Mouse (Mus musculus) heart, adult 2 months (tissue): ENCODE data around the gene B3gat1. TPM values are rescaled to one million over a fixed set of nuclear protein-coding genes. Genes with fewer than 3 reads are reported as not detected.

Experiments
- DNase-seq, 2 experiments: peaks; one replicate each; pipeline ENCODE4 v3.0.0; 2021
- H3K27ac ChIP-seq: fragments of 200-600 bp; 2 replicates; pipeline ENCODE4 v1.8.1; 2022
- H3K27me3 ChIP-seq: fragments of 200-500 bp; 2 replicates; pipeline ENCODE4 v1.6.1; 2012; ENCODE audit warnings: mild to moderate bottlenecking, low read length, inconsistent platforms, mixed read lengths; ENCODE audit not compliant: control insufficient read depth, insufficient read depth
- H3K36me3 ChIP-seq: fragments of 200-500 bp; 2 replicates; pipeline ENCODE4 v1.6.1; 2012; ENCODE audit warnings: low read length, inconsistent platforms; ENCODE audit not compliant: control insufficient read depth, insufficient read depth
- H3K4me1 ChIP-seq: fragments of 200-500 bp; 2 replicates; pipeline ENCODE4 v1.6.1; 2011; ENCODE audit warnings: low read length; ENCODE audit not compliant: control insufficient read depth, insufficient read depth
- H3K4me3 ChIP-seq: fragments of 200-600 bp; 2 replicates; pipeline ENCODE4 v1.8.1; 2022
- H3K79me2 ChIP-seq: fragments of 200-500 bp; replicated peaks from 2 replicates; pipeline ENCODE4 v1.6.1; 2012; ENCODE audit warnings: mild to moderate bottlenecking, inconsistent platforms, low read length, moderate library complexity, mixed read lengths; ENCODE audit not compliant: control insufficient read depth, insufficient read depth
- H3K9ac ChIP-seq: fragments of 200-500 bp; 2 replicates; pipeline ENCODE4 v1.6.1; 2012; ENCODE audit warnings: low read depth, mild to moderate bottlenecking, control low read depth, inconsistent platforms, low read length, mixed read lengths
- CTCF ChIP-seq: fragments of 200-600 bp; IDR thresholded peaks from 2 replicates; pipeline ENCODE4 v1.8.1; 2022; ENCODE audit warnings: antibody characterized with exemption, mild to moderate bottlenecking, moderate library complexity
- EP300 ChIP-seq: fragments of 200-500 bp; IDR thresholded peaks from 2 replicates; pipeline ENCODE4 v1.6.1; 2011; ENCODE audit warnings: low read depth, low read length, control low read depth; ENCODE audit not compliant: insufficient read depth
- POLR2A ChIP-seq: fragments of 200-500 bp; IDR thresholded peaks from 2 replicates; pipeline ENCODE4 v1.6.1; 2011; ENCODE audit warnings: mild to moderate bottlenecking, low read depth, low read length, control low read depth; ENCODE audit not compliant: insufficient read depth
- WGBS: fragments of 180-500 bp; shearing (Covaris S2); methylation state at CpG from one replicate; pipeline ENCODE4 v1.1.7; 2018; 5-methylcytosine and 5-hydroxymethylcytosine counted together
- intact Hi-C: fragments of 180-260 bp; cut with DNase I; formaldehyde crosslinking; loops from one replicate; pipeline ENCODE4 v1.15.1; 2025
- polyA plus RNA-seq: library from polyadenylated mRNA; depleted of rRNA; stranded (reverse); fragments of >200 nt; gene quantifications from 2 replicates; pipeline ENCODE4 v1.2.3, GENCODE M21; 2012
- total RNA-seq, 2 experiments: library from RNA; stranded (reverse); gene quantifications; 2 replicates each; pipeline ENCODE4 v1.2.3; 2021

The B3gat1 gene
- total and polyA plus RNA-seq, 3 experiments: not detected

DNA sequence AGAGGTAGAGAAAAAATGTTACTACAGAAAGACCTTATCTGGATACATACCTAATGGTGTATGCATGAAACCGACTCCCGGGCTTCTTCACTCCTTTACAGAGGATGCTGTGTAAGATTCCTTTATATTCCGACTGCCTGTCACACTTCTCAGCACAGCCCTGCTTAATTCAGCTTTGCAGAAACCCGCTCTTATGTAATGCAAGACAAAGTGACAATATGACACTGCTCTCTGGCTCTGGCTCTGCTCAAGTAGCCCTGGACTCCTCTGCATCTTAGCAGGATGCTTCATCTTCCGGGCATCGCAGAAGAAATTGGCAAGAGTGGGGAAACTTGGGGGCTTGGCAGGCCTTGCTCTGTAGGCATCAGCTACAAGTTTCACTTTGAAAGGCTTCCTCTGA lies 28.9 kb downstream of the B3gat1 start:
- no peak overlapping the region for H3K27ac ChIP-seq
- H3K9ac ChIP-seq: no peak overlapping the region
- H3K4me1 ChIP-seq: no peaks in the 10 kb centered on the region
- no peak for DNase-seq
- no peaks in the 10 kb centered on the region for H3K27me3 ChIP-seq
- intact Hi-C loops: loop anchor here (5.0 kb wide), 2 partner anchors 280 to 1070 kb away; no protein-coding TSS in a partner anchor
- no peaks in the 10 kb centered on the region for H3K36me3 ChIP-seq
- TF ChIP-seq POLR2A (no peak), CTCF (no peak), EP300 (no peak)
- no peak overlapping the region for H3K4me3 ChIP-seq
- H3K79me2 ChIP-seq: no peaks in the 10 kb centered on the region
- WGBS: 78% methylated on average over 6 of the region's 6 CpGs

DNA sequence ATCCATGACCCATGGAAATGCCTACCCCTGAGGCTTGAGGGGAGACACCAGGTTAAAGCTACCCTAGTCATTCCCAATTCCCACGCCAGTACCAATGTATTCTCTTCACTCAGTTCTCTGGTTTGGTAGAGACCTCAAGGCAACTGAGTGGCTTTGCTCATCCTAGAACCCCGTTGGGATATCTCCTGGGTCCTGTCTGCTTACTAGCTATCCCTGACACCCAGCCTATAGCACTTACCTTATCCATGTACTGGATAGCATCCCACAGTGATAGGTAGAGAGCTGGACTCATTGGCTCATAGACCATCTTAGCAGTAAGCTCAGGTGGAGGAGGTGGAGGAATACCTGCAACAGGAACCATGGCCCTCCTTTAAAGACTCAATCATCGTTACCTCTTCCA lies 34.7 kb downstream of the B3gat1 start:
- WGBS: 72% methylated on average over 3 of the region's 3 CpGs
- H3K4me3 ChIP-seq: no peak overlapping the region
- no peak for DNase-seq
- H3K27me3 ChIP-seq: no peaks in the 10 kb centered on the region
- H3K79me2 ChIP-seq: no peaks in the 10 kb centered on the region
- TF ChIP-seq EP300 (no peak), CTCF (no peak), POLR2A (no peak)
- H3K4me1 ChIP-seq: no peaks in the 10 kb centered on the region
- H3K36me3 ChIP-seq: no peaks in the 10 kb centered on the region
- no peak overlapping the region for H3K27ac ChIP-seq
- H3K9ac ChIP-seq: no peak overlapping the region
- intact Hi-C loops: no loop called here

DNA sequence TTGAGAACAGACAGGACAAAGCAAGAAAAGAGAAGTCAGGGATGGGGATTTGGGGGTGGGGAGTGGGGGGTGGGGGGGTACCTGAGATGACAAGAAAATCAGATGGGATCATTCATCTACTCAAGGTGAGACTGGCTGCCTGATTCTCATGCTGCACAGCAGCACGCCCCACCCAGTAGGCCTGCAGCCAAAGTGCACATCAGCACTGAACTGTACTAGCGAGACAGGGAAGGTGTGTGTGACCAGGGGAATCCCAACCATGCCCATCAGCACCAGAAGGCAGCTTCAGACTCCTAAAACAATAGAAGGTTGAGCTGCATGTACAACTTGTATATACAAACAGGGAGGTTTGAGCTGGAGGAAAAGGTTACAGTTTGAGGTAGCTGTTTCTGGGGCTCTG lies 42.2 kb downstream of the B3gat1 start:
- no peaks in the 10 kb centered on the region for H3K27me3 ChIP-seq
- H3K4me3 ChIP-seq: no peak overlapping the region
- no peak overlapping the region for H3K27ac ChIP-seq
- H3K79me2 ChIP-seq: no peaks in the 10 kb centered on the region
- H3K36me3 ChIP-seq: no peaks in the 10 kb centered on the region
- intact Hi-C loops: loop anchor here (1.0 kb wide), 2 partner anchors 1082 to 1119 kb away; no protein-coding TSS in a partner anchor
- DNase-seq: no peak
- WGBS: 70% methylated on average over 2 of the region's 2 CpGs
- no peaks in the 10 kb centered on the region for H3K4me1 ChIP-seq
- TF ChIP-seq CTCF (no peak), EP300 (no peak), POLR2A (no peak)
- no peak overlapping the region for H3K9ac ChIP-seq

DNA sequence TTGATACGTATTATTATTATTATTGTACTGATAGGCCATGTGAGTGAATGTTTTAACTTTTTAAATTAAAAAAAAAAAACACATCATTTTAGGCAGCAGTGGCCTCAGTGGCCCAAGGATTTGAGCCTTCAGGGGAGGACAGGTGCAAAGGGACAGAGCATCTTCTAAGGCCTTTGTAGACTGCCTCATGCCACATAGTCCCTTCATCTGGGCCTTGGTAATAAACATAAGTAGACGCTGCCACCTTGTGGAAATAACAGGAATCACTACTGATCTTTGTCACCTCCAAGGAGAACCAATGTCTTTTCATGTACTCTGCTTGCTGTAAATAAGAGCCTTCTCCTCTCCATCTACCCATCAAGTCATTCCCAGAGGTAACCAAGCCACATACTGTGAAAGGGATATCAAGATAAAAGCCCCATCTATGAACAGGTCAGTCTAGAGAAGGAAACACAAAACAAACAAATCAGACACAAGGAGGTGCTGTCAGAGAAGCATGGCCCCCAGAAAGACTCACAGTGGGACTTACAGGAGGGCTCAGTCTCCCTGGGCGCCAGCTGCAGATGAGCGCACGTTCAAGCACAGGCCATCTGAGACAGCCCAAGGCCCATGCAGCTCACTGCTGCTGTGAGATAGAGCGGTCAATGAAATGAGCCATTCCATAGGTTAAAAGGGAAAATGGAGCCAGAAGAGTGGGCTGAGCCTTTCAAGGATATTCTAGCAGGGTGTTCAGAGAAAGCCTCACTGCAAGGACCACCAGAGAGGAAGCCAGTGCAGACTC lies 42.8 kb downstream of the B3gat1 start:
- no peaks in the 10 kb centered on the region for H3K27me3 ChIP-seq
- WGBS: 58% methylated on average over 6 of the region's 6 CpGs
- H3K27ac ChIP-seq: no peak overlapping the region
- intact Hi-C loops: loop anchor here (1.0 kb wide), 2 partner anchors 1083 to 1120 kb away; no protein-coding TSS in a partner anchor
- H3K4me3 ChIP-seq: no peak overlapping the region
- no peak for DNase-seq
- no peak for TF ChIP-seq EP300
- TF ChIP-seq CTCF: peak; percentile 83
- TF ChIP-seq POLR2A: no peak
- H3K4me1 ChIP-seq: no peaks in the 10 kb centered on the region
- no peaks in the 10 kb centered on the region for H3K79me2 ChIP-seq
- no peaks in the 10 kb centered on the region for H3K36me3 ChIP-seq
- no peak overlapping the region for H3K9ac ChIP-seq

DNA sequence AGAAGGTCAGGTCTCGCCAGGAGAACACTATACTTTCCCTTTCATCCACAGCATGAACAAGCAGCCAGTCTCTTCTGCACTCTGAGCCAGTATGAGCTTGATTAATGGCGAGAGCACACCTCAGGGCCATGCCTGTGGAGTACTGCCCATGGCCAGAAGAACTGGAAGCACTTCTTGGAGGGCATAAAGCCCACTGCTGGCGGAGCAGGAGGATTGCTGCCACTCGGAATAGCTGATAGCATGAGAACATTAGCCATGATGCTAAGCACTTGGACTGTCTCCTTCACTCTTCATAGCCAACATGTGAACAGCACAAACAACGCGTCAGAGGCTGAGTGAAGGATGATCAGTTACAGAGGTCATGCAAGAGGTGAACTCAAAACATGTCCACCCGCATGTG lies 44.9 kb downstream of the B3gat1 start:
- Histone ChIP-seq H3K27me3 (no peaks in the 10 kb centered on the region), H3K27ac (no peak overlapping the region), H3K9ac (no peak overlapping the region), H3K4me1 (no peaks in the 10 kb centered on the region), H3K79me2 (no peaks in the 10 kb centered on the region), H3K36me3 (no peaks in the 10 kb centered on the region), H3K4me3 (no peak overlapping the region)
- no peak for TF ChIP-seq POLR2A
- no peak for TF ChIP-seq CTCF
- TF ChIP-seq EP300: no peak
- intact Hi-C loops: no loop called here
- 77% methylated on average over 7 of the region's 7 CpGs for WGBS
- DNase-seq: no peak

DNA sequence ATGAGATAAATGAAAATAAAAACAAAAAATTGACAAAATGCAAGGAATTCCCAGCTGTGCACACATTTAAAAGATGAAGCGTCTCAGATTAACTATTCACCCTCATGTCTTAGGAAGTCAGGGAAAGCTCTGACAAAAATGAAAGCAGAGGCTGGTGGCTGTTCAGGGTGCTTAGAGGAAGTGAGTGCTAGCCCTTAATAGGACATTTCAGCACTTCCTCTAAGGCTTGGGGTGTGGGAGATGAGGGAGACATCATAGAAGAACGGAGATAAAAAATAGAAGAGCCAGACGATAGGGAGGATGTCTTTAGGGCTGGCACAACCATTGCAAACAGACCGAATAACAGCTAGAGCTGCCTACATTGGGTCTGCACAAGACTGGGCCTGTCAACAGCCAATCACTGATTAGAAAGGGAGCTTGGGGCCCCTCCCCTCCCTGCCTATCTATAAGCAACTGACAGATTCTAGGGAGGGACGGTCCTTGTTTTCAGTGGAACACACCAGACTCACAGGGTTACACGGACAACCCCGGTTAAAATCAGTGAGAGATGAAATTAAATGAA lies 50.0 kb downstream of the B3gat1 start:
- Histone ChIP-seq H3K27me3 (no peaks in the 10 kb centered on the region), H3K27ac (no peak overlapping the region), H3K79me2 (no peaks in the 10 kb centered on the region), H3K9ac (no peak overlapping the region), H3K4me3 (no peak overlapping the region), H3K36me3 (no peaks in the 10 kb centered on the region), H3K4me1 (no peaks in the 10 kb centered on the region)
- DNase-seq: no peak
- TF ChIP-seq POLR2A: no peak
- TF ChIP-seq EP300: no peak
- no peak for TF ChIP-seq CTCF
- intact Hi-C loops: loop anchor here (5.0 kb wide), 1 partner anchor 194 kb away; no protein-coding TSS in a partner anchor
- 24% methylated on average over 7 of the region's 7 CpGs for WGBS
